20 mouse cellular contexts compared by ENCODE assay signal in genomic region chr14:123533000-123533399, GRCm38 (mm10).
A peak's percentile ranks its signal among the peaks of the same experiment; 100 is the strongest.
DNase-seq lines count a peak whose midpoint lies in the region; TF ChIP-seq lines count a peak whose summit lies in the region.
"Had no signal": no experiment of that assay in that cellular context is flagged by ENCODE, and none has a peak within 500 bp of the region (broad histone marks: within the 10 kb centered on the region; RNA-seq: fewer than 3 reads in every experiment).

No protein-coding gene starts in this region.

- no peaks in the 10 kb centered on the region for H3K9me3 ChIP-seq in midbrain, embryonic 10.5 days (replicated peaks)
- H3K9me3 ChIP-seq: embryonic facial prominence, embryonic 15.5 days; forebrain, embryonic 15.5 days; heart, embryonic 15.5 days; hindbrain, embryonic 12.5 days had no signal

- H3K4me1 ChIP-seq in midbrain, embryonic 10.5 days: peaks cover 9% of the 10 kb centered on the region
- H3K4me1 ChIP-seq: embryonic facial prominence, embryonic 15.5 days; heart, embryonic 15.5 days; hindbrain, embryonic 12.5 days had no signal

- 92% methylated on average over 1 of the region's 1 CpGs for WGBS in midbrain, embryonic 10.5 days

- no peaks in the 10 kb centered on the region for H3K27me3 ChIP-seq in midbrain, embryonic 10.5 days (ENCODE audit: low read depth, poor library complexity, severe bottlenecking)
- H3K27me3 ChIP-seq: embryonic facial prominence, embryonic 15.5 days; forebrain, embryonic 15.5 days; heart, embryonic 15.5 days; hindbrain, embryonic 12.5 days had no signal

- H3K4me3 ChIP-seq in gastrocnemius, adult 2 months: no peak overlapping the region
- no peak overlapping the region for H3K4me3 ChIP-seq in midbrain, embryonic 10.5 days
- H3K4me3 ChIP-seq: embryonic facial prominence, embryonic 15.5 days; erythroblast, embryonic 14.5 days; forebrain, embryonic 15.5 days; heart, embryonic 15.5 days; hindbrain, embryonic 12.5 days had no signal

- peak overlapping the region; percentile 63 for H3K27ac ChIP-seq in gastrocnemius, adult 2 months
- H3K27ac ChIP-seq in midbrain, embryonic 10.5 days (replicated peaks): no peak overlapping the region
- H3K27ac ChIP-seq: embryonic facial prominence, embryonic 15.5 days; forebrain, embryonic 15.5 days; heart, embryonic 15.5 days; hindbrain, embryonic 12.5 days; hindbrain, postnatal 0 days had no signal

- intact Hi-C loops in gastrocnemius, adult 2 months (cut with DNase I): no loop called here

- H3K36me3 ChIP-seq in midbrain, embryonic 10.5 days: no peaks in the 10 kb centered on the region
- H3K36me3 ChIP-seq: embryonic facial prominence, embryonic 15.5 days; forebrain, embryonic 15.5 days; heart, embryonic 15.5 days; hindbrain, embryonic 12.5 days had no signal

- no peak for DNase-seq in gastrocnemius, adult 2 months
- no peak for DNase-seq in gastrocnemius, postnatal 25 days
- DNase-seq in 3134 (ENCODE audit: extremely low read depth, insufficient read length, low spot score) (peak; percentile 38), NIH3T3 (ENCODE audit: low read depth) (peak; percentile 52)
- peak; percentile 25 for DNase-seq in skeletal muscle tissue, adult 2 months (ENCODE audit: low read depth, low spot score)
- no peak for DNase-seq in retina, embryonic 14.5 days (ENCODE audit: low spot score)
- DNase-seq in midbrain, embryonic 10.5 days (ENCODE audit: low spot score): no peak
- DNase-seq: adrenal gland, postnatal 14 days; cerebellum, adult 18-20 months; cerebellum, adult 9-11 months; cerebellum, postnatal 36 days; gastrocnemius, postnatal 14 days; heart, postnatal 4 days; kidney, adult 11 months had no signal

- no peak for TF ChIP-seq CTCF in gastrocnemius, adult 2 months (IDR thresholded peaks at IDR 0.05)

Comparison
In these comparisons a context has a peak if more than half of its experiments do, and no peak if none do; other contexts are left out.
1. DNase-seq: peak in 3134 (single experiment), NIH3T3 (single experiment) and skeletal muscle tissue, adult 2 months (single experiment); none in gastrocnemius, adult 2 months (single experiment), gastrocnemius, postnatal 25 days (single experiment), retina, embryonic 14.5 days (single experiment) and midbrain, embryonic 10.5 days (single experiment).